41 mouse cellular contexts compared by ENCODE assay signal in genomic region chr3:91033921-91034320, GRCm38 (mm10). TPM values are rescaled to one million over a fixed set of nuclear protein-coding genes. Genes with fewer than 3 reads are reported as not detected.
"Had no signal": no experiment of that assay in that cellular context is flagged by ENCODE, and none has a peak within 500 bp of the region (broad histone marks: within the 10 kb centered on the region; RNA-seq: fewer than 3 reads in every experiment).

No protein-coding gene starts in this region.

- DNase-seq: gastrocnemius, postnatal 14 days; gastrocnemius, postnatal 36 days; heart, adult 18-20 months; heart, postnatal 10 days; heart, postnatal 4 days; kidney, adult 11 months; kidney, adult 2 months; kidney, adult 9 months; kidney, postnatal 14 days; kidney, postnatal 36 days; liver; liver, embryonic 13.5 days had no signal

- H3K27me3 ChIP-seq: heart, embryonic 12.5 days; hindbrain, embryonic 12.5 days; intestine, embryonic 15.5 days; kidney, embryonic 15.5 days; limb, embryonic 12.5 days; liver, embryonic 13.5 days; liver, embryonic 15.5 days had no signal

- H3K36me3 ChIP-seq: heart, embryonic 10.5 days; heart, embryonic 12.5 days; hindbrain, embryonic 10.5 days; hindbrain, embryonic 12.5 days; intestine, embryonic 15.5 days; kidney, embryonic 15.5 days; limb, embryonic 10.5 days; limb, embryonic 12.5 days; liver, embryonic 13.5 days; liver, embryonic 15.5 days had no signal

- H3K4me3 ChIP-seq: heart, embryonic 10.5 days; heart, embryonic 12.5 days; hindbrain, embryonic 10.5 days; hindbrain, embryonic 12.5 days; intestine, embryonic 15.5 days; kidney, embryonic 15.5 days; left cerebral cortex, adult 2 months; limb, embryonic 10.5 days; limb, embryonic 12.5 days; liver, embryonic 13.5 days; liver, embryonic 15.5 days had no signal

- ATAC-seq: hindbrain, embryonic 16.5 days; inflammation-experienced regulatory T-cells, adult 6 months; intestine, embryonic 15.5 days had no signal

RNA-seq across cellular contexts. Expression of gene 9130204L05Rik, which starts 56.7 kb away (rescaled TPM):
- total RNA-seq: gastrocnemius, adult 18-20 months; gastrocnemius, postnatal 14 days; gastrocnemius, postnatal 36 days; granulocyte monocyte progenitor cell, adult 5-6 weeks; heart, adult 18-20 months; heart, adult 8-10 months; heart, postnatal 10 days; heart, postnatal 25 days; heart, postnatal 4 days; layer of hippocampus, adult 18-20 months; layer of hippocampus, adult 8-10 months; layer of hippocampus, postnatal 10 days; layer of hippocampus, postnatal 25 days; left cerebral cortex, adult 2 months; left cerebral cortex, postnatal 14 days; left cerebral cortex, postnatal 36 days had no signal
- polyA plus RNA-seq: heart, embryonic 10.5 days; heart, embryonic 12.5 days; heart, embryonic 14.5 days; heart, embryonic 16.5 days; hindbrain, embryonic 10.5 days; hindbrain, embryonic 12.5 days; hindbrain, embryonic 14.5 days; hindbrain, embryonic 16.5 days; inflammation-experienced regulatory T-cells, adult 6 months; intestine, embryonic 15.5 days; kidney, adult 2 months; kidney, embryonic 15.5 days; kidney, postnatal 0 days; large intestine, adult 2 months; limb, embryonic 10.5 days; limb, embryonic 12.5 days; limb, embryonic 14.5 days; liver, embryonic 11.5 days; liver, embryonic 13.5 days; liver, embryonic 15.5 days had no signal
